Mouse (Mus musculus) lung, embryonic 14.5 days (tissue): ENCODE measurements around the gene Bag3. TPM values are rescaled to one million over a fixed set of nuclear protein-coding genes. Genes with fewer than 3 reads are reported as not detected.
A peak's percentile ranks its signal among the peaks of the same experiment; 100 is the strongest.

ENCODE experiments used
- ATAC-seq: fragments of 200-750 bp; cut with Nextera tagmentation; 2 replicates; pipeline ENCODE4 v1.8.0; 2017; ENCODE audit warnings: mild to moderate bottlenecking, moderate TSS enrichment, moderate library complexity; ENCODE audit not compliant: insufficient read depth
- DNase-seq: peaks from one replicate; pipeline ENCODE4 v3.0.0-alpha.2; 2015
- H3K27ac ChIP-seq: fragments of 300-500 bp; sonication (generic); 2 replicates; pipeline ENCODE4 v1.5.1; 2014; ENCODE audit warnings: low read depth, mild to moderate bottlenecking, moderate library complexity
- H3K27me3 ChIP-seq: fragments of 300-500 bp; sonication (generic); 2 replicates; pipeline ENCODE4 v1.6.1; 2014; ENCODE audit warnings: low read length, control low read depth; ENCODE audit not compliant: insufficient read depth
- H3K36me3 ChIP-seq: fragments of 300-500 bp; sonication (generic); 2 replicates; pipeline ENCODE4 v1.6.1; 2014; ENCODE audit warnings: control low read depth; ENCODE audit not compliant: insufficient read depth
- H3K4me1 ChIP-seq: fragments of 300-500 bp; sonication (generic); 2 replicates; pipeline ENCODE4 v1.6.1; 2014; ENCODE audit warnings: antibody characterized with exemption, control low read depth; ENCODE audit not compliant: insufficient read depth
- H3K4me2 ChIP-seq: fragments of 300-500 bp; sonication (generic); 2 replicates; pipeline ENCODE4 v1.6.1; 2014; ENCODE audit warnings: mild to moderate bottlenecking
- H3K4me3 ChIP-seq: fragments of 300-500 bp; sonication (generic); 2 replicates; pipeline ENCODE4 v1.5.1; 2014; ENCODE audit warnings: low read depth, low read length
- H3K9ac ChIP-seq: fragments of 300-500 bp; sonication (generic); 2 replicates; pipeline ENCODE4 v1.6.1; 2014
- H3K9me3 ChIP-seq: fragments of 300-500 bp; sonication (generic); 2 replicates; pipeline ENCODE4 v1.6.1; 2016; ENCODE audit warnings: low read depth, low read length, control low read depth
- CTCF ChIP-seq: IDR thresholded peaks from 2 replicates; pipeline ENCODE4 v1.5.1; 2016; ENCODE audit warnings: antibody characterized with exemption, low read depth
- WGBS: fragments of 180-500 bp; shearing (Covaris S2); extraction: QIAGEN DNeasy Blood & Tissue Kit; methylation state at CpG from one replicate; pipeline ENCODE4 v1.1.7; 2014; 5-methylcytosine and 5-hydroxymethylcytosine counted together
- polyA plus RNA-seq: library from polyadenylated mRNA; unstranded; fragments of >200 nt; fragmentation: Nextera tagmentation; extraction: Ambion mirVana; gene quantifications from 2 replicates; pipeline ENCODE4 v1.2.1, GENCODE M21; 2014

Bag3 gene
- polyA plus RNA-seq, 1 experiment from 2014 or later: 20.9 TPM

DNA sequence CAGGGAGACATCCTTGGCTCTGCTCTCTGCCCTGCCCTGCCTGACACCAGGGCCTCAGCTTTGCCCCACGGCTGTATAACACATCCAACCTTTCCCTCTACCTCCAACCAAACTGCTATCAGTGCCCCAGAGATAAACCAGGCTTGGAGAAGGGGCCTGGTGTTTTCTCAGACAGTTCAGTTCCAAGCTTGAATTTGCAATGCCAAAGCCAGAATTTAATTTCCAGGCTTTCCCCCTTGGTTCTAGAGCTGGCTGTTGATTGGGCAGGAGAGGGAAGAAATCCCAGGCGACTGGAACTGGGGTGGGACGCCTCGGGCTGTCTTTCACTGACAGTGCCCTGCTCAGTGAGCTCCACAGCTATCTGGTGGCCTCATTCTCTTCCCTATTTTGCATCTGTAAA is 9.1 kb upstream of the Bag3 start:
- Histone ChIP-seq H3K9ac (no peak overlapping the region), H3K9me3 (no peaks in the 10 kb centered on the region), H3K36me3 (no peaks in the 10 kb centered on the region), H3K4me2 (no peak overlapping the region), H3K27me3 (no peaks in the 10 kb centered on the region), H3K4me3 (no peak overlapping the region), H3K4me1 (no peaks in the 10 kb centered on the region), H3K27ac (no peak overlapping the region)
- WGBS: 27% methylated on average over 4 of the region's 4 CpGs
- ATAC-seq (no peak), DNase-seq (no peak)
- no peak for TF ChIP-seq CTCF

DNA sequence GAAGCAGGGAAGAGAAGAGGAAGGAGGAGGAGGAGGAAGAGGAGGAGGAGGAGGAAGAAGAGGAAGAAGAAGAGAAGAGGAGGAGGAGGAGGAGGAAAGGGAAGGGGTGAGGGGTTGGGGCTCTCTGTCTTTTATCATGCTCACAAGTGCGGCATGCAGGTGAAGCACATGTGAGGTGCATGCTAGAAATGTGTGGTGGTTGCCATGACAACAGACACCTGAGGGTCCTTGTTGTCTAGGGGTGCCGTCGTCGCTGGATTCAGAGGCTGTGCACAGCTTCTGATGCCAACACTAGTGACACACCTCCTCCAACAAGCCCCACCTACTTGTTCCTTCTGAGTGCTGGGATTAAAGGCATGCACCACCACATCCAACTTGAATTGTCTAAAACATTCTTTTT is 7.1 kb upstream of the Bag3 start:
- Histone ChIP-seq H3K4me3 (no peak overlapping the region), H3K9ac (no peak overlapping the region), H3K27ac (no peak overlapping the region), H3K27me3 (no peaks in the 10 kb centered on the region), H3K4me1 (no peaks in the 10 kb centered on the region), H3K4me2 (no peak overlapping the region), H3K9me3 (no peaks in the 10 kb centered on the region), H3K36me3 (no peaks in the 10 kb centered on the region)
- ATAC-seq (no peak), DNase-seq (peak; percentile 25)
- WGBS: 56% methylated on average over 4 of the region's 4 CpGs
- no peak for TF ChIP-seq CTCF

DNA sequence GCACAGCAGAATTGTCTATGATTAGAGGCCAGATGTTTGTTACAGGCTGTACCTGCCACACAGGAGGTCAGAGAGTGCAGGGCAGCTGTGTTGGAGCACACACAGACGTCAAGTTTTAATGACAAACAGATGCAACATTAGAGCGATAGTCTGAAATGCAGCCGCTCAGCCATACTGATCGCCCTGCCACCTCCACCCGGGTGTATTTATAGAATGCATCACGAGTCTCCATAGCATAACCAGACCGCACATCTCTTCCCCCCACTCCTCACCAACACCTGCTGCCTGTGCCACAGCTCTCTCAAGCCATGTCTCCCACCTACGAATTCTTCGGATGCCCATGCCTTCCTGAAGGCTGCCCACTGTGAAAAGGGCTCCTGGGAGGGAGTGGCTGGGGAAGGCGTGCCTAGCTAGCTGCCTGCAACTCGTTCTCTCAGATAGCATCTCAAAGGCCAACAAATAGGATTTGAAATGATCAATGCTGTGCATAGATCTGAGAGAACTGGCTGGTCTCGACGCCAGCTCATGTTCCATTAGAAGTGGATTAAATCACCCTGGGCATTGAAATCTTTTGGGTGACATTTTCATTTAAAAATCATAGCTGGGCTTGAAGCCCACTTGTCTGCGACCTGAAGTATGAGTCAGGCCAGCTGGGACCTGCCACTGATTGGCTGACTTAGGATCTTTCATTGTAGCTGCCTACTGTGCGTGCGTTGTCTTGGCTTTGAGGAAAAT is 3.9 kb upstream of the Bag3 start:
- H3K36me3 ChIP-seq: no peaks in the 10 kb centered on the region

DNA sequence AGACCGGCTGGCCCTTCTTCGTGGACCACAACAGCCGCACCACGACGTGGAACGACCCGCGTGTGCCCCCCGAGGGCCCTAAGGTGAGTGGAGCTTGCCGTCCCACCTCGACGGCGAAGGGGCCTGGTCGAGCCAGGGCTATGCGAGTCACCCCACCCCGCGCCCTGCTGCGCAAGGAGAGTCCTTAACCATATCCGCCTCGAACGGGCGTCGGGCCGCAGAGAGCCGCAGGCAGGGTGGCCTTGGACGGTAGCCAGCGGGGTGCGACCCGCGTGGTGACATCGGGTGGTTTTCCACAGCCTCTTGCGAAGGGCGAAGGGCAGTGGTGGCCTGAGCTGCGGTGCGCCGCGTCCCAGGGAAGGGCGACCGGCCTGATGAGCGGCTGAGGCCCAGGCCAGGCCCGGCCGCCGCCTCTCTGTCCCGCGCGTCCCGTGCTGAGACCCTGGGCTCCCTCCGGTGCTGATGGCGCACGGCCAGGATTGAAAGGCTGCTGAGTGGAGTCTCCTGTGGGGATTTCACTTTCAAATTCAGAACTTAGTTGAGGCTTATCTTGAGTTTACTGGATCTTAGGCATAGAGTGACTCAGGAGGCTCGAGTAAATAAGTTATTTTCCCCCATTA is 656 bp downstream of the Bag3 start:
- DNase-seq (peak; percentile 82), ATAC-seq (peak; percentile 64)
- Histone ChIP-seq H3K27me3 (no peaks in the 10 kb centered on the region), H3K9ac (peak overlapping the region; percentile 77), H3K27ac (peak overlapping the region; percentile 96), H3K4me2 (peak overlapping the region; percentile 89), H3K9me3 (no peaks in the 10 kb centered on the region), H3K4me1 (peaks cover 11% of the 10 kb centered on the region), H3K4me3 (peak overlapping the region; percentile 74), H3K36me3 (no peaks in the 10 kb centered on the region)
- TF ChIP-seq CTCF: no peak
- under 1% methylated on average over 51 of the region's 51 CpGs for WGBS

More for the DNA sequence above, 3.9 kb upstream of the Bag3 start:
- H3K4me1 ChIP-seq: no peaks in the 10 kb centered on the region
- ATAC-seq (no peak), DNase-seq (no peak)
- no peaks in the 10 kb centered on the region for H3K9me3 ChIP-seq
- no peak overlapping the region for H3K4me3 ChIP-seq
- TF ChIP-seq CTCF: no peak
- H3K27ac ChIP-seq: no peak overlapping the region
- H3K4me2 ChIP-seq: no peak overlapping the region
- no peaks in the 10 kb centered on the region for H3K27me3 ChIP-seq
- H3K9ac ChIP-seq: no peak overlapping the region
- WGBS: 69% methylated on average over 16 of the region's 16 CpGs

GRCm38 (mm10) chr7:128524641-128525040 is 1.2 kb downstream of the Bag3 start:
- no peaks in the 10 kb centered on the region for H3K36me3 ChIP-seq
- peak overlapping the region; percentile 89 for H3K4me2 ChIP-seq
- ATAC-seq (no peak), DNase-seq (peak; percentile 33)
- H3K4me1 ChIP-seq: peaks cover 17% of the 10 kb centered on the region
- peak overlapping the region; percentile 74 for H3K4me3 ChIP-seq
- TF ChIP-seq CTCF: no peak
- no peaks in the 10 kb centered on the region for H3K9me3 ChIP-seq
- H3K9ac ChIP-seq: peak overlapping the region; percentile 77
- peak overlapping the region; percentile 96 for H3K27ac ChIP-seq
- WGBS: 72% methylated on average over 3 of the region's 3 CpGs
- H3K27me3 ChIP-seq: no peaks in the 10 kb centered on the region

DNA sequence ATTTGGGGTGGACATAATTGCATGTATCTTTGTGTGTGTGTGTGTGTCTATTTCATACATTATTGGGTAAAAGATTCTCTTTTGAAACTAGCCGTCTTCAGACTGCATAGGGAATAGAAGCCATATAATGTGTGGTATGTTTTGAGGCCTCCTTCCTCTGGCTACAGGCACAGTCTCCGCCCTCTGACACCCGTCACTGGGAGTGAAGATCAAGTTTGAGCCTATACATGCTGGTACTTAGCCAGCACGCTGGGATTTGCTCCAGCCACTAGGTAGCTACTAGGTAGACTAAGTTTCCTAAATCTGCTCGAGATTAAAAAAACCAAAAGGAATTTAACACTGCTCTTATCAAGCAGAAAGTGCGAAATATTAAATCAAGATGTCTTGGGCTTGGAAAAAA is 3.2 kb downstream of the Bag3 start:
- no peaks in the 10 kb centered on the region for H3K9me3 ChIP-seq
- 57% methylated on average over 6 of the region's 6 CpGs for WGBS
- DNase-seq (peak; percentile 54), ATAC-seq (no peak)
- no peaks in the 10 kb centered on the region for H3K36me3 ChIP-seq
- H3K9ac ChIP-seq: no peak overlapping the region
- no peaks in the 10 kb centered on the region for H3K27me3 ChIP-seq
- no peak for TF ChIP-seq CTCF
- H3K4me1 ChIP-seq: peaks cover 30% of the 10 kb centered on the region
- no peak overlapping the region for H3K4me3 ChIP-seq
- no peak overlapping the region for H3K27ac ChIP-seq
- H3K4me2 ChIP-seq: no peak overlapping the region

DNA sequence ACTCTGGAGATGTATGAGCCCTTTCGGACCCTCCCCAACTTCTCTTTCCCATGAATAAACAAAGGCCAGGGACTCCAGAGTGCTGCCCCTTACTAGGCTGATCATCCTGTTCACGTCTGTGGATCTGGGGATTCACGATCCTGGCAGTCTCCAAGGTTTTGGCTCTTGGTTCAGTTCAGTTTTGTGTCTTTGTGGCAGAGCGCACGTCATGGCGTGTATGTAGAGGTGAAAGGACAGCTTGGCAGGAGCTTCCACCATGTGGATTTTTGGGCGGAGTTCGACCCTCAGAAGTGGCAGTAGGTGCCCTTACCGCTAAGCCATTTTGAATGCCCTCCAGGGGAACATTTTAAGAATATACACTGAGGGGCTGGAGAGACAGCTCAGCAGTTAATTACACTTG is 5.2 kb downstream of the Bag3 start:
- WGBS: 55% methylated on average over 9 of the region's 9 CpGs
- Histone ChIP-seq H3K4me1 (peaks cover 49% of the 10 kb centered on the region), H3K36me3 (no peaks in the 10 kb centered on the region), H3K27ac (peak overlapping the region; percentile 42; the same call in 1 of the 2 replicates), H3K9ac (no peak overlapping the region), H3K9me3 (no peaks in the 10 kb centered on the region), H3K4me2 (peak overlapping the region; percentile 18), H3K27me3 (no peaks in the 10 kb centered on the region), H3K4me3 (no peak overlapping the region)
- ATAC-seq (no peak), DNase-seq (no peak)
- no peak for TF ChIP-seq CTCF
